Mouse (Mus musculus) testis, postnatal 14 days (tissue): Measurements from ENCODE around the gene Olfr704.
"Not testable (repeated sequence)": the region's sequence is repeated elsewhere in the genome, so short reads cannot be mapped to it uniquely, and the experiment has no call there.

Experiments
- DNase-seq: peaks from one replicate; pipeline ENCODE4 v3.0.0; 2021; ENCODE audit warnings: low spot score

The Olfr704 gene

DNA sequence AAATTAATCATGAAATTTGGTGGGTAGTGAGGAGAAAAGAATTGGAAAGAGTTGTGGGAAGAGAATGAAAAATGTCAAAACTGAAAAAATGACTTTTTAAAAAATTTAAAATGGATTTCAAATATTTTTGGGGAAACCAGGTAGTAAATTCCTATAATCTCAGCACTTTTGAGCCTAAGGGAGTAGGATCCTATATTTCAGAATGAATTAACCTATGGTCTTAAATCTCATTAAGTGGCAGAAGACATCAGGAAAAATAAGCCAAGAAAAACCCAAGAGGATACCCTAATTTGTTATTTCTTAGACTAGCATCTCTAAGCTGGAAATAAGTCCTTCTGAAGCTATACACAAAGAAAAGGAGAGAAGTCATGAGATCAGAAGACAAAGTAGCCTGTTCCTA is at the start of gene Olfr704:
Olfr704 (plus strand) TSS at position 301 of the 400 bp plus-strand sequence.
- no peak for DNase-seq

DNA sequence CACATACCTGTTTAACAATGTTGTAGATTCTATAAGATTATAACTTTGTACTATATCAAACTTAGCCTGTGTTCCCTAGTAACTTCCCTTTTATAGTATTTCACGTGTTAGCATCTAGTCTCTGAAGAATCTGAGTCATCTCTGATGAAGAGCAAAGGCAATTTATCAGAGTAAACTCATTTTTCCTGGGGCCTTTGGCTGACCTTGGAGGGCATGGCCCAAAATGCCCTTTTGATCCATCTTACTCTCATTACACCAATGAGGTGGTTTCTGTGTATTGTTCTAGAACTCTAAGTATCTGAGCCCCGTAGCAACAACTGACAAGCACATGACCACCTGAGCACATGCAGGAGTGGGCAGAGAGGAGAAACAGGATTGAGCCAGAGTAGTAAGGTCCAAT is 49.2 kb upstream of the Olfr704 start, which contains the start of gene Olfr701:
Olfr701 (plus strand) TSS at position 301 of the 400 bp plus-strand sequence.
- DNase-seq: no peak

DNA sequence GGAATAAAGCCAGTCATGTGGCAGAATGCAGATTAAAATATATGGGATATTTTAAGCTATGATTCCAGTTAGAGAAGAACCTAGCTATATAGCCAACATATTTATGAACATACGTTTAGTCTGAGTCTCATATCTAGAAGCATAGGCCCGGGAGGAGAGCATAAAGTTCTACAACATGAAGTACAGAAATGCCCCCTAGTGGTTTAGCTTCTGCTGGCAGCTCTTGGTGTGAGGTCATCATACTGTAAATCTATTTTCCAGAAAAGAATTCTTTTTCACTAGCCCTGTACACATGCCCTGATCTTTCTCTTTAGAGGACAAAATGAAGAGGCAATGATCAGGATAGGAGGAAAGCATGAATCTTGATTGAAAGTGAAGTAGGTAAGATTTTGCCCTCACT is 47.2 kb upstream of the Olfr704 start:
- DNase-seq: no peak

DNA sequence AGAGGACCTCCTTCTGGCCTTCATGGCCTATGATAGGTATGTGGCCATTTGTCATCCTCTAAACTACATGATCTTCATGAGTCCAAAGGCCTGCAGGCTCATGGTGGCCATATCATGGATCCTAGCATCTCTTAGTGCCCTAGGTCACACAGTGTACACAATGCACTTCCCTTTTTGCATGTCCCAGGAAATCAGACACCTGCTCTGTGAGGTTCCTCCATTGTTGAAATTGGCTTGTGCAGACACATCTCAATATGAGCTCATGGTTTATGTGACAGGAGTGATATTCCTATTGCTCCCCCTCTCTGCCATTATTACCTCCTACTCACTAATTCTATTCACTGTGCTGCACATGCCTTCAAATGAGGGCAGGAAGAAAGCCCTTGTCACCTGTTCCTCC is 44.6 kb upstream of the Olfr704 start:
- DNase-seq: no peak

DNA sequence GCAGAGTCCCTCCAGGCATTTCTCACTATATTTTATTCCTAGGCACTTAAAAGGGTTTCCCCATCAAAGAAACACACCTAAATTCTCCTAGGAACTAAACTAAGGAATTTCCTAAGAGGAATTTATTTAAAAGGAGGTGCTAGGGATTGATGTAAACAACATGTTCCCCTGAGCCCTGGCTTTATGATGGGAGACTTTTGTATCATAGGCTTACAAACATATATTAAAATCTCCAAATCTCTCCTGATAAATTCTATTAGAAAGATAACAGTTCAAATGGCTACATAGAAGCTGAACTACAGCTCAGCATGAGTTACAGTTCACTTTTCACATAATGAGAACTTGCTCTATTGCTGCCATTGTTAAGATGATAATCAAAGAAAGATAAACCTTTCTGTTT is 29.2 kb upstream of the Olfr704 start, which contains the start of gene Olfr702:
Olfr702 (minus strand) TSS at position 101 of the 400 bp plus-strand sequence.
- no peak for DNase-seq

DNA sequence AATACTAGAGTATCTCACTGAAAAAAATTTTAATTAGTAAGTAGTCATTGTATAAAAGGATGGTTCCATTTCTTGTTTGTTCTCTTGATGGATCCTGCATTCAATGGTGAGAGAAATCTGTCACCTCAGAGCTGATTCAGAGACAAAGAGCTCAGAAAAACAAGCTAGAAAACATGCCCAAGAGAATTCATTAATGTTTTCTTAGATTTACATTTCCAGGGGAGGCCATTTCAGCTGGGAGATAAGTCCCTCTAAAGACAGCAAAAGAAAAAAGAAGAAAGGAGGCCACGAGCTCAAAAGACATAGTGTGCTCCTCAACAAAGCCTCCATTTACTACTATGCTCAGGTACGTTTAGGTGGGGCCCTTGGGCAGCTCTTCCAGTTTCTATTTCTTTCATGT is 19.9 kb upstream of the Olfr704 start, which contains the start of gene Olfr703:
Olfr703 (plus strand) TSS at position 301 of the 400 bp plus-strand sequence.
- DNase-seq: no peak

DNA sequence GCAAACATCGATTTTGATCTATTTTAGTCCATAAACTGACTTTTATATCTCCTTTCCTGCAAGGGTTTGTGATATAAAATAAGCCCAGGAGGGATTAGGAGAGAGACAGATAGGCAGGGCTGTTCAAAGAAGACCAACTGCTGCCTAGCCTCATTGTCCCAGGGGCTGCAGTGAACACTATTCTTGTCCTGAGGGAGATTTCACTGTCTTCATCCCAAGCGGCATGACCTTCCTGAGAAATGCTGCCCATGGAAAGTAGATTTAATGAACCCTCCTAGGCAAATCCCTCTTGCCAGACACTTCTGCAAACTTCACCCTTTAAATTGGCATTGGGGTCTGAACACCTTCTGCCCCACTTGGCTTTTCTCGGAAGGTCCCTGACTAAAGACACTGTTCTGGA is 13.8 kb downstream of the Olfr704 start, which contains the start of gene Olfr705:
Olfr705 (minus strand) TSS at position 101 of the 400 bp plus-strand sequence.
- DNase-seq: no peak

DNA sequence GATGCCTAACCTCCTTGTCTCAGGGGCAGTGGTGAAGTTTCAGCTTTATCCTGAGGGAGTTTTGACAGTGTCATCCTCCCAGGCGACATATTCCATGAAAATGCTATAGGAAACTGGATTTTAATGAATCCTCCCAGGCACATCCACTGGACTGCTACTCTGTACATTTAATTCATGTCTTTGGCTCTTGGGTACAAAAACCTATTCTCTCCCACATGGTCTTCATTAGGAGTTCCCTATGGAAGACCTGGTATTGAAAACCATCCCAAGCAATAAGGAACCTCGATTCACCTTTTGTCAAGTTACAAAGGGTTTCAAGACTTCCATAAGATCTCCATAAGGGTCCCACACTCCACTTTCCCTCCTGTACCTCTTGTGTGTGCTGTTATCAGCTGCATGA is 25.1 kb downstream of the Olfr704 start, which contains the start of gene Olfr706:
Olfr706 (minus strand) TSS at position 101 of the 400 bp plus-strand sequence.
- no peak for DNase-seq

DNA sequence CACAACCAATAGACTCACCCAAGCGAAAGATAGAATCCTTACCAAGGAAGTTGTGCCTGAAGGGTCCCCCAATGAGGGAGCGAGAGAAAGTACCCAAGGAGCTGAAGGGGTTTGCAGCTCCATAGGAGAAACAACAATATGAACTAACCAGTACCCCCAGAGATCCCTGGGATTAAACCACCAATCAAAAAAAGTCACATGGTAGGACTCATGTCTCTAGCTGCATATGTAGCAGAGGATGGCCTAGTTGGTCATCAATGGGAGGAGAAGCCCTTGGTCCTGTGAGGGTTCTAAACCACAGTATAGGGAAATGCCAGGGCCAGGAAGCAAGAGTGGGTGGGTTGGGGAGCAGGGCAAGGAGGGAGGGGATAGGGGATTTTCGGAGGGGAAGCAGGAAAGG is 38.2 kb downstream of the Olfr704 start, which contains the start of gene Olfr707:
Olfr707 (minus strand) TSS at position 101 of the 400 bp plus-strand sequence.
- not testable (repeated sequence) for DNase-seq

DNA sequence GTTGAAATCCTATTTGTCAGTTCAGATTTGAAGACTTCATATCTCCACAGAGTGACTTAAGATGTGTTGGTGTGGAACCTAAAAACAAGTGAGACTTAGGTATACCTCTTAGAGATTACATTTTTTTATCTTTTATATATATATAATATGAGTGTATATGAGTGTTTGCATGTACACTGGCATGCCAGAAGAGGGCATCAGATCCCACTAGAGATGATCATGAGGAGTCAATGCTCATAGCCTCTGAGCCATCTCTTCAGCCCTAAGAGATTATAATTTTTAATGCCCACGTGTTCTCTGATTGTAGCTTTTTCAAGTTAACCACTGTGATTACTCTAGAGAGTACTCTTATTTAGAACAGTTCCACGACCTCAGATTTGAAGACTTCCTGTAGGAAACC is 44.7 kb downstream of the Olfr704 start, which contains the start of gene Olfr1532-ps1:
Olfr1532-ps1 (plus strand) TSS at position 326 of the 400 bp plus-strand sequence.
- DNase-seq: no peak
